Mouse (Mus musculus) heart, embryonic 13.5 days (tissue): ENCODE measurements at regions not wholly inside any gene's neighbourhood (a gene's known extent, or its start where the extent isn't known, plus 50 kb on each side); places are given as distances from the start of the nearest gene placed in this dataset.

Source experiments
- ATAC-seq: fragments of 200-750 bp; cut with Nextera tagmentation; 2 replicates; pipeline ENCODE4 v1.8.0; 2017; ENCODE audit warnings: moderate TSS enrichment; ENCODE audit not compliant: insufficient number of reproducible peaks, low FRiP score, low TSS enrichment; ENCODE audit errors: extremely low read depth
- H3K27ac ChIP-seq: fragments of 300-500 bp; sonication (generic); replicated peaks from 2 replicates; pipeline ENCODE4 v1.5.1; 2015; ENCODE audit warnings: moderate library complexity, mild to moderate bottlenecking, inconsistent platforms
- H3K27me3 ChIP-seq: fragments of 300-500 bp; sonication (generic); replicated peaks from 2 replicates; pipeline ENCODE4 v1.6.1; 2015; ENCODE audit warnings: mild to moderate bottlenecking, inconsistent platforms
- H3K36me3 ChIP-seq: fragments of 300-500 bp; sonication (generic); 2 replicates; pipeline ENCODE4 v1.6.1; 2015; ENCODE audit warnings: mild to moderate bottlenecking, inconsistent platforms
- H3K4me1 ChIP-seq: fragments of 300-500 bp; sonication (generic); 2 replicates; pipeline ENCODE4 v1.6.1; 2015; ENCODE audit warnings: inconsistent platforms
- H3K4me2 ChIP-seq: fragments of 300-500 bp; sonication (generic); 2 replicates; pipeline ENCODE4 v1.6.1; 2015; ENCODE audit warnings: inconsistent platforms, mild to moderate bottlenecking, moderate library complexity
- H3K4me3 ChIP-seq: fragments of 300-500 bp; sonication (generic); 2 replicates; pipeline ENCODE4 v1.5.1; 2015; ENCODE audit warnings: moderate library complexity, mild to moderate bottlenecking, inconsistent platforms
- H3K9ac ChIP-seq: fragments of 300-500 bp; sonication (generic); 2 replicates; pipeline ENCODE4 v1.6.1; 2015; ENCODE audit warnings: inconsistent platforms, mild to moderate bottlenecking, moderate library complexity
- H3K9me3 ChIP-seq: fragments of 300-500 bp; sonication (generic); 2 replicates; pipeline ENCODE4 v1.6.1; 2016; ENCODE audit warnings: inconsistent platforms
- WGBS: fragments of 180-500 bp; shearing (Covaris S2); methylation state at CpG from one replicate; pipeline ENCODE4 v1.1.7; 2015; ENCODE audit warnings: mixed read lengths; 5-methylcytosine and 5-hydroxymethylcytosine counted together

GRCm38 (mm10) chr13:72283701-72284100 lies 320.2 kb upstream of the Irx1 start:
- Histone ChIP-seq H3K27ac (no peak overlapping the region), H3K9me3 (no peaks in the 10 kb centered on the region), H3K4me3 (no peak overlapping the region), H3K27me3 (peaks cover 5% of the 10 kb centered on the region; the same call in 1 of the 2 replicates), H3K9ac (no peak overlapping the region), H3K4me2 (no peak overlapping the region), H3K36me3 (no peaks in the 10 kb centered on the region), H3K4me1 (no peaks in the 10 kb centered on the region)
- 33% methylated on average over 1 of the region's 1 CpGs for WGBS
- ATAC-seq = no peak

DNA sequence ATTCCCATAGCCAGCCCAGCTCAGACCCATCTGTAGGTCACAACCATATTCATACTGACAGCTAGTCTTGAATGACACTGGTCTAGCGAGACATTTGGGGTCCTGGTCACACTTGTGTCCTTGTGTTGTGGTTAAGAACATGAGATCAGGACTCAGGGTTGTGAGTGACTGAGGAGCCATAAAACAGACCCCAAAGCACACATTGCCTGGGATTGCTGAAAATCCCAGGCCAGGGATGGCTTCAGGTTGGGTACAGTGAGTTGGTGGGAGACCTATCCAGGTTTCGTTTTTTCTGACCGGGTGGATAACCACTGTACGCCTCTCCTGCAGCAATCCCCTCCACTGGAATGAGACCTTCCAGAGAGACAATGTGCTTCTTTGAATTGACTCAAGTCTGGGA lies 322.8 kb upstream of the Irx1 start:
- no peak overlapping the region for H3K9ac ChIP-seq
- no peak overlapping the region for H3K4me3 ChIP-seq
- WGBS = 83% methylated on average over 4 of the region's 4 CpGs
- no peak for ATAC-seq
- no peak overlapping the region for H3K27ac ChIP-seq
- H3K36me3 ChIP-seq = no peaks in the 10 kb centered on the region
- H3K9me3 ChIP-seq = no peaks in the 10 kb centered on the region
- no peaks in the 10 kb centered on the region for H3K4me1 ChIP-seq
- H3K27me3 ChIP-seq = peaks cover 27% of the 10 kb centered on the region
- H3K4me2 ChIP-seq = no peak overlapping the region

GRCm38 (mm10) chr13:72288381-72289092 lies 325.0 kb upstream of the Irx1 start:
- Histone ChIP-seq H3K27me3 (peaks cover 32% of the 10 kb centered on the region), H3K9ac (no peak overlapping the region), H3K9me3 (no peaks in the 10 kb centered on the region), H3K36me3 (no peaks in the 10 kb centered on the region), H3K4me1 (peaks cover 6% of the 10 kb centered on the region), H3K4me3 (no peak overlapping the region), H3K4me2 (peak overlapping the region; percentile 48), H3K27ac (no peak overlapping the region)
- 50% methylated on average over 13 of the region's 13 CpGs for WGBS
- ATAC-seq = no peak

DNA sequence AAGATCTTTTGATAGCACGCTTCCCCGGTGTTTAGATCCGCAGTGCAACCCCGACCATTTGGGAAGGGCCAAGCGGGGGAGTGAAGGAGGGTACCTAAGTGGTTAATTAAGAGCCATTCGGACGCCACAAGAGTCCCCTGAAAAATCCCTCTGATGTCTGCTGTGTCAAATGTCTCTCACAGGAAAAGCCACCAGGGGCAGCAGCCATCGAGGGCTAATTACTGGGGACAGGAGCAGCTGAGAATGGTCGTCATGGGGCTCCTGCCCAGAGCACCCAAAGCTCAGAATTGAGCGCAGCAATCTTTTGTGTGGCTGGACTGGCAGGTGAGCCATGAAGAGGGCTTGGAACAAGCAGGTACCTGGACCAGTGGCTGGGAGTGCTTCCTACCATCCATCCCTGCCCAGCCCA lies 325.6 kb upstream of the Irx1 start:
- Histone ChIP-seq H3K27ac (no peak overlapping the region), H3K27me3 (peaks cover 32% of the 10 kb centered on the region), H3K9ac (no peak overlapping the region), H3K4me1 (peaks cover 6% of the 10 kb centered on the region), H3K4me3 (no peak overlapping the region), H3K36me3 (no peaks in the 10 kb centered on the region), H3K9me3 (no peaks in the 10 kb centered on the region), H3K4me2 (peak overlapping the region; percentile 48)
- ATAC-seq = no peak
- 9% methylated on average over 10 of the region's 10 CpGs for WGBS

DNA sequence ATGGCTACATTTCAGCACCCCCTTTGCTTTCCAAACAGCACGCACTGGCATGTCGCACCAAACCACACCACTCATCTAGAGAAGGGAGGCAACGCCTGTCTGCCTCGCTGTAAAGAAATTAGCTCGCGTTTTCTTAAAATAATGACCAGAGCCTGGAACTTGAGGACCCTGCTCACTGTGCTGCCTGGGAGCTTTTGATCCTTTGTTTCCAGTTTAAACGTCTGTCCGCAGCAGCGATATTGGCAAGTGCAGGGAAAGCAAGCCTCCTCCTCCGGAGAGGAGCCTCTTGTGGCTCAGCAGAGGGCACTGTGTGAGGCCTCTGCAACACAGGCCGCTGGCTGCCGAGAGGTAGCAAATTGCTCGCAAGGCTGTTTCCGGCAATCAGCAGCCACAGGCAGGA lies 328.8 kb upstream of the Irx1 start:
- H3K27ac ChIP-seq = no peak overlapping the region
- no peak for ATAC-seq
- H3K36me3 ChIP-seq = no peaks in the 10 kb centered on the region
- no peak overlapping the region for H3K9ac ChIP-seq
- peak overlapping the region; percentile 64 for H3K4me2 ChIP-seq
- peak overlapping the region; percentile 33 for H3K4me3 ChIP-seq
- H3K9me3 ChIP-seq = no peaks in the 10 kb centered on the region
- peaks cover 51% of the 10 kb centered on the region for H3K27me3 ChIP-seq
- peaks cover 6% of the 10 kb centered on the region for H3K4me1 ChIP-seq
- 1% methylated on average over 14 of the region's 14 CpGs for WGBS

DNA sequence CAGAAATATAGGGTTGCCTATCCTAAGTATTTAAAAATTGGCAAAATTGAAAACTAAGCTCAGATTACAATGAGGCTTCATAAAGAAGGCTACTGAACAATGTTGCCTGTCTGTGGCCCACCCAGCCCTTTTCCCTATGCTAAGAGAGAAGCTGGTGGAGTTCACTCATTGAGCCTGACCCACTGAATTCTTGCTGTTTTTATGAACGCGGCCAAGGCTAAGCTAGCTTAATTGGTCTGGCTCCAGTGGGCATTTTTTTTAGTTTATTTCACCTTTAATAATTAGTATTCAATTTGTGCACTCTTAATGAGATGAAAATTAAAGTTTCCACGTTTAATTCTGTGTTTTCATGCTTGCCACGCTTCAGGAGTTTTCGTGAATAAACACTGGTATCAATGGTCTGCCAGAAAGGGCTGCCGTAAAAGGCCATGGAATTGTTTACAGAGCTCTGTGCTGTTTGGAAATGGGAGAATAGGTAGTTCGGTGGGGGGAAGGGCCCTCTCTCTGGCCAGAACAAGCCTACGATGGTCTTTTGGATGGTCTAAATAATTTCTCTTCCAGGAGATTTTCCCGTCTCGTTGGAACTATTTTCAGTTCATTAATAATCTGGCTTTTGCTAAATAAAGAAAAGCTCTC lies 329.7 kb upstream of the Irx1 start:
- Histone ChIP-seq H3K27me3 (peaks cover 51% of the 10 kb centered on the region), H3K4me2 (no peak overlapping the region), H3K9ac (no peak overlapping the region), H3K36me3 (no peaks in the 10 kb centered on the region), H3K4me3 (no peak overlapping the region), H3K4me1 (peaks cover 6% of the 10 kb centered on the region), H3K27ac (no peak overlapping the region), H3K9me3 (no peaks in the 10 kb centered on the region)
- ATAC-seq = no peak
- 62% methylated on average over 10 of the region's 10 CpGs for WGBS

GRCm38 (mm10) chr13:72298264-72298870 lies 330.3 kb upstream of the Irx2 start:
- Histone ChIP-seq H3K9me3 (no peaks in the 10 kb centered on the region), H3K9ac (no peak overlapping the region), H3K4me1 (peaks cover 13% of the 10 kb centered on the region), H3K27me3 (peaks cover 55% of the 10 kb centered on the region), H3K4me3 (no peak overlapping the region), H3K36me3 (no peaks in the 10 kb centered on the region), H3K4me2 (no peak overlapping the region), H3K27ac (no peak overlapping the region)
- ATAC-seq = no peak
- WGBS = 41% methylated on average over 13 of the region's 13 CpGs

DNA sequence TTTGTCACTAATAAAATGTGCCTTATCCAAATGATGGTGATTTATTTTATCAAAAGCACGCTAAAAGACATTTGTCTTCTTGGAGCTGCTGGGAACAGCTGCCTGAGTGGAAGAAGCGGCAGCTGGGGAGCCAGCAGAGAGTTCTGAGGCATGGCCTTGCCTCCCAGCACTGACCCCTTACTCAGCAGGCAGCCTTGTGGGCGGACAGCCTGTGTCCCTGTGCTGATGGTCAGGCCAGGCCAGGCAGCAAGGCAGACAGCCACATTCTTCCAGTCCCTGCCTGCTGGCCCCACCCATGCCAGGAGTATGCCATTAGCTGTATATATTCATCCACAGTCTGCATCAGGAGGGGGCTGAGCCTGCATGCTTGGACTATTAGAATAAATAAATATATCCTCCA lies 329.0 kb upstream of the Irx2 start:
- Histone ChIP-seq H3K4me2 (no peak overlapping the region), H3K4me1 (peaks cover 13% of the 10 kb centered on the region), H3K27ac (no peak overlapping the region), H3K4me3 (no peak overlapping the region), H3K36me3 (no peaks in the 10 kb centered on the region), H3K9me3 (no peaks in the 10 kb centered on the region), H3K27me3 (peaks cover 58% of the 10 kb centered on the region), H3K9ac (no peak overlapping the region)
- no peak for ATAC-seq
- WGBS = 41% methylated on average over 3 of the region's 3 CpGs

DNA sequence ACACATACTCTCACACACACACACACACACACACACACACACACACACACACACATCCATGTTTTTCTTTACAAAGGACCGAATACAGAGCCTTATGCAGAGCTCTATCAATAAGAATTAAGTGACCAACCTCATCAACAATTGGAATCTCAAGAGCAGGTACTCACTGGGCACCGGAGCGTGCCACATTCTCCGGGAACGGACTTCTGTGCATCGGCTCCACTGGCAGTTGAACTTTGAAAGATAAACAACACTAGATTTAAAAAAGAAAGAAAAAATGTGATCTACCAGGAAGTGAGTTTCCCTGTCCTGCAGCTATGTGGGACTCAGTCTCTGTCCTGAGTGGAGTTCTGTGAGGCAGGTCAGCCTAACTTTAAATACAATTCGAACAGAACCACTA lies 327.5 kb upstream of the Irx2 start:
- WGBS = 64% methylated on average over 7 of the region's 7 CpGs
- no peaks in the 10 kb centered on the region for H3K9me3 ChIP-seq
- no peaks in the 10 kb centered on the region for H3K36me3 ChIP-seq
- no peak overlapping the region for H3K4me3 ChIP-seq
- ATAC-seq = no peak
- no peak overlapping the region for H3K27ac ChIP-seq
- H3K4me1 ChIP-seq = peaks cover 13% of the 10 kb centered on the region
- H3K27me3 ChIP-seq = peaks cover 46% of the 10 kb centered on the region
- H3K4me2 ChIP-seq = peak overlapping the region; percentile 43
- no peak overlapping the region for H3K9ac ChIP-seq

GRCm38 (mm10) chr13:72301841-72302240 lies 326.8 kb upstream of the Irx2 start:
- Histone ChIP-seq H3K27ac (no peak overlapping the region), H3K9me3 (no peaks in the 10 kb centered on the region), H3K27me3 (peaks cover 42% of the 10 kb centered on the region), H3K9ac (no peak overlapping the region), H3K4me3 (peak overlapping the region; percentile 14), H3K4me1 (peaks cover 13% of the 10 kb centered on the region), H3K4me2 (peak overlapping the region; percentile 43), H3K36me3 (no peaks in the 10 kb centered on the region)
- 64% methylated on average over 15 of the region's 15 CpGs for WGBS
- ATAC-seq = no peak

DNA sequence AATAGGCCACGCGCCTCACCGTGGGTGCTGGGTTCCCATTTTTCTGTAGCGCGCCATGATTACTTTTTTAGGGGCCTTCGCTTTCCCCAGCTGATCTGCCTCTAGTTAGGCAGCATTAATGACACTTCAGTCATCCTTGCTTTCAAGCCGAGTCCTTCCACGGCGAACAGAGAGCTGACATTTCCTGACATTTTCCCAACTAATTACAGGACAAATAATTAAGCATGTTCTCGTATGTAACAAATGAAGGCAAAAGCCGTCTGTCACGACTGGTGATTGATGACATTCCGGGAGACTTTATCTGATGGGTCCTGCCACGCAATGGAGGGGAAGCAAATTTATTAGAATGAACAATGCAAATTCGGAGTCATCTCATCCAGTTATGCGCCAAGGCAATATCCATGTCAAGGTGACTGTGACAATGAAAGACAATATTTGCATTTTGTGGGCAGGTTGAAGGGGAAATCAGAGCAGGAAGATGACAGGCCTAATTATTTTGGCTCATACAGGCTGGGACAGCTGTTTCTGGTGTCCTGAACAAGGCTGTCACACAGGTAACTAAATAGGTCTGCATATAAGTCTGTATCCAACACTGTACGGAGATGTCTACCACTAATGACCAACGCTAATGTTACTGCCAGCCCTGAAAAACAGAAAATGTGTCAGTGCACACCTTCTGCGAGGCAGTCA lies 326.0 kb upstream of the Irx2 start:
- no peaks in the 10 kb centered on the region for H3K36me3 ChIP-seq
- 79% methylated on average over 19 of the region's 19 CpGs for WGBS
- no peak overlapping the region for H3K9ac ChIP-seq
- H3K4me1 ChIP-seq = peaks cover 13% of the 10 kb centered on the region
- H3K27me3 ChIP-seq = peaks cover 37% of the 10 kb centered on the region
- no peak overlapping the region for H3K4me3 ChIP-seq
- peak overlapping the region; percentile 43 for H3K4me2 ChIP-seq
- no peak for ATAC-seq
- H3K9me3 ChIP-seq = no peaks in the 10 kb centered on the region
- no peak overlapping the region for H3K27ac ChIP-seq
